Mouse (Mus musculus) forebrain, embryonic 15.5 days (tissue): Measurements from ENCODE around the gene Hivep3. TPM values are rescaled to one million over a fixed set of nuclear protein-coding genes. Genes with fewer than 3 reads are reported as not detected.
A peak's percentile ranks its signal among the peaks of the same experiment; 100 is the strongest.

Experiments used
- ATAC-seq: fragments of 200-750 bp; cut with Nextera tagmentation; replicated peaks from 2 replicates; pipeline ENCODE4 v1.8.0; 2017; ENCODE audit warnings: mild to moderate bottlenecking, moderate TSS enrichment, moderate library complexity
- H3K27ac ChIP-seq: fragments of 300-500 bp; sonication (generic); replicated peaks from 2 replicates; pipeline ENCODE4 v1.5.1; 2015; ENCODE audit warnings: mild to moderate bottlenecking, inconsistent platforms
- H3K27me3 ChIP-seq: fragments of 300-500 bp; sonication (generic); 2 replicates; pipeline ENCODE4 v1.6.1; 2015; ENCODE audit warnings: inconsistent platforms
- H3K36me3 ChIP-seq: fragments of 300-500 bp; sonication (generic); 2 replicates; pipeline ENCODE4 v1.6.1; 2015; ENCODE audit warnings: mild to moderate bottlenecking, inconsistent platforms
- H3K4me1 ChIP-seq: fragments of 300-500 bp; sonication (generic); 2 replicates; pipeline ENCODE4 v1.6.1; 2015; ENCODE audit warnings: inconsistent platforms
- H3K4me2 ChIP-seq: fragments of 300-500 bp; sonication (generic); replicated peaks from 2 replicates; pipeline ENCODE4 v1.6.1; 2015; ENCODE audit warnings: mild to moderate bottlenecking, inconsistent platforms
- H3K4me3 ChIP-seq: fragments of 300-500 bp; sonication (generic); 2 replicates; pipeline ENCODE4 v1.5.1; 2015; ENCODE audit warnings: mild to moderate bottlenecking, inconsistent platforms
- H3K9ac ChIP-seq: fragments of 300-500 bp; sonication (generic); replicated peaks from 2 replicates; pipeline ENCODE4 v1.6.1; 2015; ENCODE audit warnings: mild to moderate bottlenecking, inconsistent platforms
- H3K9me3 ChIP-seq: fragments of 300-500 bp; sonication (generic); 2 replicates; pipeline ENCODE4 v1.6.1; 2016; ENCODE audit warnings: inconsistent platforms
- WGBS: fragments of 180-500 bp; shearing (Covaris S2); methylation state at CpG from one replicate; pipeline ENCODE4 v1.1.7; 2015; ENCODE audit warnings: mixed read lengths; 5-methylcytosine and 5-hydroxymethylcytosine counted together
- polyA plus RNA-seq: library from polyadenylated mRNA; unstranded; fragments of >200 nt; fragmentation: Nextera tagmentation; extraction: Ambion mirVana; gene quantifications from 2 replicates; pipeline ENCODE4 v1.2.1, GENCODE M21; 2015

Hivep3 gene
- polyA plus RNA-seq, 1 experiment from 2014 or later, result 21.7 TPM

DNA sequence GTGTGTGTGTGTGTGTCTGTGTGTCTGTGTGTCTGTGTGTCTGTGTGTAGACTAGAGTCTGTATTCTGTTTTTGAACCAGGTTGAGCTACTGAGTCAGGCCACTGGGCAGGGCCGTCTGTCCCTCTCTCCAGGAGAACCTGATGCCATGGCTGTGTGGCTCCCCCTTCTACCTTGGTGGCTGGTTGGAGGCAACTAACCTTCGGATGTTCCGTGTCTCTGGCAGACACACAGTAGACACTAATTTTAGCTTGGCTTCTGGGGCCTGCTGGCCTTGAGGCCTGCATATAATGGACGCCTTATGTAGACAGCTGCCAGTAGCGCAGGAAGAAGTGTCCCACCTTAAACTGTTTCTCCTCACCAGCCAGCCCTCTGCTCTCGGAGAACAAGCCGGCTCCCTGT, 267.3 kb downstream of the Hivep3 start:
- H3K9me3 ChIP-seq, result no peaks in the 10 kb centered on the region
- no peak overlapping the region for H3K4me3 ChIP-seq
- no peaks in the 10 kb centered on the region for H3K27me3 ChIP-seq
- no peak overlapping the region for H3K4me2 ChIP-seq
- H3K4me1 ChIP-seq, result no peaks in the 10 kb centered on the region
- no peak for ATAC-seq
- 86% methylated on average over 7 of the region's 7 CpGs for WGBS
- H3K27ac ChIP-seq, result no peak overlapping the region
- H3K9ac ChIP-seq, result no peak overlapping the region
- H3K36me3 ChIP-seq, result no peaks in the 10 kb centered on the region

- Histone ChIP-seq H3K4me2 (no peak overlapping the region), H3K9ac (no peak overlapping the region), H3K9me3 (no peaks in the 10 kb centered on the region), H3K4me1 (no peaks in the 10 kb centered on the region), H3K27ac (no peak overlapping the region), H3K36me3 (no peaks in the 10 kb centered on the region), H3K4me3 (no peak overlapping the region), H3K27me3 (no peaks in the 10 kb centered on the region)
- no peak for ATAC-seq
- WGBS, result 41% methylated on average over 3 of the region's 3 CpGs
Measured at GRCm38 (mm10) chr4:120003006-120003405, 269.4 kb downstream of the Hivep3 start.

- H3K9ac ChIP-seq, result no peak overlapping the region
- no peaks in the 10 kb centered on the region for H3K27me3 ChIP-seq
- H3K36me3 ChIP-seq, result no peaks in the 10 kb centered on the region
- no peak overlapping the region for H3K4me3 ChIP-seq
- H3K9me3 ChIP-seq, result no peaks in the 10 kb centered on the region
- 77% methylated on average over 6 of the region's 6 CpGs for WGBS
- no peak overlapping the region for H3K4me2 ChIP-seq
- no peaks in the 10 kb centered on the region for H3K4me1 ChIP-seq
- ATAC-seq, result no peak
- H3K27ac ChIP-seq, result no peak overlapping the region
Measured at GRCm38 (mm10) chr4:120006046-120006445, 272.5 kb downstream of the Hivep3 start.

DNA sequence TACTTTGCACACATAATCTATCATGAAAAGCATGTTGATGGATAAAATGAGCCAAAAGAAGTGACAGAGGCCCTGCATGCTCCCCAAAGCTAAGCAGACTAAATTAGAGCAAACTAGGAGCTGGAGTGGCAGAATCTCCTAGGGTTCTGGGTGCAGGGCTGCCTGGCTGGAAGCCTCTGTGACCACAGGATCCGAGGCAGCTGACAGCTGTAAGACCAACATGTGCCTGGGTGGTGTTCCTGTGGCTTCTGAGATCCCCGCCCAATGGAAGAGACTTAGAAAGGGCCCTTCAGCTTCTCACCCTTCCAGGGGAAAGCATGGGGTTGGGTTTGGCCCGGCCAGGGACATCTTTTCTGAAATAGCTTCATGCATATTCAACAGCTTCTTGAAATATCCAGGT, 274.3 kb downstream of the Hivep3 start:
- ATAC-seq, result no peak
- Histone ChIP-seq H3K4me1 (no peaks in the 10 kb centered on the region), H3K4me3 (no peak overlapping the region), H3K27me3 (no peaks in the 10 kb centered on the region), H3K27ac (no peak overlapping the region), H3K9me3 (no peaks in the 10 kb centered on the region), H3K9ac (no peak overlapping the region), H3K36me3 (no peaks in the 10 kb centered on the region), H3K4me2 (no peak overlapping the region)
- 71% methylated on average over 3 of the region's 3 CpGs for WGBS

- H3K27ac ChIP-seq, result no peak overlapping the region
- ATAC-seq, result no peak
- H3K27me3 ChIP-seq, result no peaks in the 10 kb centered on the region
- no peak overlapping the region for H3K4me2 ChIP-seq
- H3K4me1 ChIP-seq, result no peaks in the 10 kb centered on the region
- no peak overlapping the region for H3K4me3 ChIP-seq
- WGBS, result 76% methylated on average over 2 of the region's 2 CpGs
- no peaks in the 10 kb centered on the region for H3K36me3 ChIP-seq
- H3K9ac ChIP-seq, result no peak overlapping the region
- no peaks in the 10 kb centered on the region for H3K9me3 ChIP-seq
Measured at GRCm38 (mm10) chr4:120009151-120009550, 275.6 kb downstream of the Hivep3 start.

GRCm38 (mm10) chr4:120011788-120012187, 278.2 kb downstream of the Hivep3 start:
- Histone ChIP-seq H3K36me3 (no peaks in the 10 kb centered on the region), H3K27ac (no peak overlapping the region), H3K4me3 (no peak overlapping the region), H3K4me2 (no peak overlapping the region), H3K4me1 (no peaks in the 10 kb centered on the region), H3K9me3 (no peaks in the 10 kb centered on the region), H3K9ac (no peak overlapping the region), H3K27me3 (no peaks in the 10 kb centered on the region)
- no peak for ATAC-seq
- 80% methylated on average over 10 of the region's 10 CpGs for WGBS

DNA sequence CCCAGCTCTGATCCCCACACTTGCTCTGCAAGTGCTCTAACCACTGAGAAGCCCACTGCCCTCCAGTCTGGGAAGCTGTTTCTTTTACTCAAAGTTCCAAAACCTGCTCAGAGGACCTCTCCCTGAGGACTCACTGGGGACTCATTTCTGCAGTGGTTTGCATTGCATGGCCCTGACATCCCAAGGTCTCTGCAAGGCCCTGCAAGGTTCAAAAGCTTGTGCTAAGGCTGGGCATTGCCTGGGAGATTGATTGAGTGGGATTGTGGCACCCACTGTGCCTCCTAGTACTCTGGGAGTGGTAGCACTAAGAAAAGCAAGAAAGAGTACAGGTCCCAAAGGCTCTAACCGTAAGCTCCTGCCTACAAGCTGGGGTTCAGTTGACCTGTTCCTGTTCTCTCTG, 279.3 kb downstream of the Hivep3 start:
- H3K27ac ChIP-seq, result no peak overlapping the region
- 81% methylated on average over 1 of the region's 1 CpGs for WGBS
- H3K4me2 ChIP-seq, result no peak overlapping the region
- H3K9me3 ChIP-seq, result no peaks in the 10 kb centered on the region
- no peaks in the 10 kb centered on the region for H3K36me3 ChIP-seq
- H3K27me3 ChIP-seq, result no peaks in the 10 kb centered on the region
- no peak overlapping the region for H3K9ac ChIP-seq
- no peaks in the 10 kb centered on the region for H3K4me1 ChIP-seq
- no peak overlapping the region for H3K4me3 ChIP-seq
- ATAC-seq, result no peak

DNA sequence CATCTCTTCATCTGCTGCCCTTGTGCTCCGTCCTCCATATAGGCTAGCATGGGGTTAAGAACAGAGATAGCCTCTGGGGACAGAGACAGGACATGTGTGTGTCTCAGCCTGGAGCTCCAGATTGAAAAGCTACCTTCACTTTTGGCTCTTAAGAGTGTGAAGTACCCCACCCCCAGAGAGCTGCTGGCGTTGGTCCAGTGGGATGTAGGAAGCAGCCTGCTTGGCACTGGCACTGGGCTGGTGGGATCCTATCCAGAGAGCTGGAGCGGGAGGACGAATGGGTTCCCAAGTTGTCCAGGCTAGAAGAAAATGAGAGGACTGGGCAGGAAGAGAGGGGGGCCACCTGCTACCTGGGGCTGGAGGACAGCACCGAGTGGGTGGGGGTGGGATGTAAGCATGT, 284.8 kb downstream of the Hivep3 start:
- Histone ChIP-seq H3K27me3 (no peaks in the 10 kb centered on the region), H3K4me1 (peaks cover 14% of the 10 kb centered on the region), H3K36me3 (no peaks in the 10 kb centered on the region), H3K4me3 (no peak overlapping the region), H3K9ac (no peak overlapping the region), H3K4me2 (no peak overlapping the region), H3K27ac (peak overlapping the region; percentile 53), H3K9me3 (no peaks in the 10 kb centered on the region)
- ATAC-seq, result 0 out of 2 replicates have a peak, but pooled peaks have one; percentile 51
- 58% methylated on average over 5 of the region's 5 CpGs for WGBS

DNA sequence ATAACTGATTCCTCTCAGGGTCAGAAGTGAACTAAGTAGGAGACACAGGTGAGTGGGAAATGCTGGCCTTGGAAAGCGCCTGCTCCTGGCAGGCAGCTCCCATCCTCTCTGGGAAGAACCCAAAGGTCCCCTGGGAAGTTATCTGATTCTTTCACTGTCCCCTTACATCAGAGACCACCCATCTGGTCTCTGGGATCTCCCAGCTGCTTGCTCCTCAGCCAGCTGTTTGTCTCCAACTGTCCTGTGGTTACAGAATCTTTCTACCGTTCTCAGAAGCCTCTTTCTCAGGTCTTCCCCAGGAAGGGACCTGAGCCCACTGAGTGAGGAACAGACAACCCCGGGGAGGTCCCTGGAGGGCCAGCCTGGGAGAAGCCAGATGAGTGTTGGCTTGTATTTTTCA, 288.8 kb downstream of the Hivep3 start:
- Histone ChIP-seq H3K27ac (peak overlapping the region; percentile 72), H3K36me3 (no peaks in the 10 kb centered on the region), H3K9me3 (no peaks in the 10 kb centered on the region), H3K9ac (no peak overlapping the region), H3K4me3 (no peak overlapping the region), H3K4me1 (peaks cover 27% of the 10 kb centered on the region), H3K27me3 (no peaks in the 10 kb centered on the region), H3K4me2 (no peak overlapping the region)
- 63% methylated on average over 3 of the region's 3 CpGs for WGBS
- ATAC-seq, result no peak

DNA sequence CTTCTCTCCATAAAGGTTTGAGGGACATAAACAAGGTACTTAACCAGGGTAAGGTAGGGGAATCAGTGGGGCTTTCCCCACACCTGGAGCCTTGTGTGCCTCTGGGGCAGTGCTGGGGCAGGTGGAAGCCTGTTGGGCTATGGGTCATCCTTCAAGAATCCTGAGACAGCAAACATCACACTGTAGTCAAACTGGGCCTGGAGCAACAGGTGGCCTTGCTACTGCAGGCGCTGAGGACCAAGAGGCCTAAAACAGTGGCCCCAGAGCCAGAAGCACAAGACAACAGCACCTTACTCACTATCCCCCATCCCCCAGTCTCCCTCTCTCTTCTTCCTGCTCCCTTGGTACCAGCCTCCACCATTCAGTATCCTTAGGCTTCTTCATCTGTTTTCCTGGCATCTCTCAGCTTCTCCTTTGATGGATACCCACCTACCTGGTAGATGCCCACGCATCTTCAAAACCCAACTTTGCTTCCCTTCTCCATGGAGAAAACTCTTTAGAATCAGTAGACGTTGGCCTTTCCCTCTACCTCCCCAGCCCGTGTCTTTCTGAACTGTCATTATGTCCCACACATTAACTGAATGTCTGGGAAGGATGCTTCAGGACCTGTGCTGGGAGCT, 289.7 kb downstream of the Hivep3 start:
- no peak for ATAC-seq
- Histone ChIP-seq H3K4me2 (no peak overlapping the region), H3K4me3 (no peak overlapping the region), H3K27ac (peak overlapping the region; percentile 88), H3K36me3 (no peaks in the 10 kb centered on the region), H3K27me3 (no peaks in the 10 kb centered on the region), H3K9me3 (no peaks in the 10 kb centered on the region), H3K4me1 (peaks cover 26% of the 10 kb centered on the region), H3K9ac (no peak overlapping the region)
- WGBS, result 93% methylated on average over 4 of the region's 4 CpGs

DNA sequence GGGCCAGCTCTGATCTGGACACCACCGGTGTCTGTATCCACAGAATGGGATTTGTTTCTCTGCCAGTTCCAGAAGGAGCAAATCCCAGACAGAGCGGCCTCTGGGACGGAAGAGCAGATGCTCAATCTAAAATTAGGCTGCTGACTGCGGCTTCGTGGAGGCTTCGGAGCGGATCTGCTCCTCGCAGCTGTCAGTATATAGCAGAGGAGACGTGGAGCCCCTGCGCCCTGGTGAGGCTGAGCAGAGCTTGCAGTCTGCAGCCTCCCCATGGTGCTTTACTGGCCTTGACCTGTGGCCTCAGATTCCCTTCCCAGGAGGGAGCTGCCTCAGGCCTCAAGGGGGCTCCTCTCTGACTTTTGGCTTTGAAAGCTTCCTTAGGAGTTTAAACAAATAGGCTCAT, 290.5 kb downstream of the Hivep3 start:
- H3K36me3 ChIP-seq, result no peaks in the 10 kb centered on the region
- H3K9ac ChIP-seq, result no peak overlapping the region
- no peak overlapping the region for H3K4me2 ChIP-seq
- H3K4me1 ChIP-seq, result peaks cover 21% of the 10 kb centered on the region
- no peaks in the 10 kb centered on the region for H3K27me3 ChIP-seq
- WGBS, result 53% methylated on average over 10 of the region's 10 CpGs
- H3K27ac ChIP-seq, result peak overlapping the region; percentile 88
- no peaks in the 10 kb centered on the region for H3K9me3 ChIP-seq
- H3K4me3 ChIP-seq, result no peak overlapping the region
- peak; percentile 84 for ATAC-seq

GRCm38 (mm10) chr4:120027671-120028070, 294.1 kb downstream of the Hivep3 start:
- H3K4me2 ChIP-seq, result no peak overlapping the region
- H3K4me3 ChIP-seq, result no peak overlapping the region
- peaks cover 26% of the 10 kb centered on the region for H3K4me1 ChIP-seq
- no peaks in the 10 kb centered on the region for H3K27me3 ChIP-seq
- no peak for ATAC-seq
- no peaks in the 10 kb centered on the region for H3K9me3 ChIP-seq
- H3K36me3 ChIP-seq, result no peaks in the 10 kb centered on the region
- no peak overlapping the region for H3K9ac ChIP-seq
- WGBS, result 85% methylated on average over 1 of the region's 1 CpGs
- no peak overlapping the region for H3K27ac ChIP-seq

GRCm38 (mm10) chr4:120029937-120030336, 296.4 kb downstream of the Hivep3 start:
- H3K36me3 ChIP-seq, result no peaks in the 10 kb centered on the region
- 89% methylated on average over 1 of the region's 1 CpGs for WGBS
- H3K27ac ChIP-seq, result no peak overlapping the region
- H3K4me1 ChIP-seq, result peaks cover 22% of the 10 kb centered on the region
- no peak overlapping the region for H3K9ac ChIP-seq
- H3K9me3 ChIP-seq, result no peaks in the 10 kb centered on the region
- peaks cover 15% of the 10 kb centered on the region for H3K27me3 ChIP-seq
- no peak overlapping the region for H3K4me2 ChIP-seq
- ATAC-seq, result no peak
- H3K4me3 ChIP-seq, result no peak overlapping the region
